20 mouse cellular contexts compared by ENCODE assay signal in genomic region chr2:93512130-93512529, GRCm38 (mm10). TPM values are rescaled to one million over a fixed set of nuclear protein-coding genes. Genes with fewer than 3 reads are reported as not detected.
"Had no signal": no experiment of that assay in that cellular context is flagged by ENCODE, and none has a peak within 500 bp of the region (broad histone marks: within the 10 kb centered on the region; RNA-seq: fewer than 3 reads in every experiment).

No protein-coding gene starts in this region.

- ATAC-seq: liver, embryonic 12.5 days; midbrain, embryonic 16.5 days had no signal

- H3K4me1 ChIP-seq: liver, embryonic 12.5 days; midbrain, embryonic 12.5 days; stomach, embryonic 15.5 days had no signal

- H3K4me2 ChIP-seq: limb, embryonic 15.5 days; liver, embryonic 12.5 days; lung, embryonic 14.5 days; midbrain, embryonic 12.5 days; stomach, embryonic 15.5 days had no signal

- H3K36me3 ChIP-seq: limb, embryonic 15.5 days; liver, embryonic 12.5 days; midbrain, embryonic 12.5 days; stomach, embryonic 15.5 days had no signal

- H3K9me3 ChIP-seq: limb, embryonic 15.5 days; liver, embryonic 12.5 days; midbrain, embryonic 12.5 days; stomach, embryonic 15.5 days had no signal

- H3K27me3 ChIP-seq: limb, embryonic 15.5 days; liver, embryonic 12.5 days; stomach, embryonic 15.5 days had no signal

- H3K4me3 ChIP-seq: left cerebral cortex, adult 2 months; limb, embryonic 15.5 days; liver, embryonic 12.5 days; midbrain, embryonic 12.5 days; stomach, embryonic 15.5 days had no signal

- H3K9ac ChIP-seq: limb, embryonic 15.5 days; liver, embryonic 12.5 days; lung, embryonic 14.5 days; midbrain, embryonic 12.5 days; stomach, embryonic 15.5 days had no signal

- DNase-seq: kidney, adult 11 months; kidney, postnatal 14 days; lung, embryonic 14.5 days; lung, postnatal 14 days; retina, postnatal 1 day; right cerebral cortex, postnatal 14 days; thymus, postnatal 4 days had no signal

- H3K27ac ChIP-seq: left cerebral cortex, adult 2 months; limb, embryonic 15.5 days; liver, embryonic 12.5 days; midbrain, embryonic 12.5 days; stomach, embryonic 15.5 days had no signal

RNA-seq across cellular contexts. Expression of gene Gm10803, which starts 48.2 kb away (rescaled TPM):
- polyA plus RNA-seq: kidney, embryonic 14.5 days; large intestine, adult 2 months; limb, embryonic 11.5 days; limb, embryonic 15.5 days; liver, embryonic 12.5 days; liver, embryonic 16.5 days; lung, embryonic 14.5 days; midbrain, embryonic 12.5 days; midbrain, embryonic 16.5 days; neural tube, embryonic 11.5 days; spleen, adult 2 months; stomach, embryonic 15.5 days; testis, adult 2 months had no signal
